Mouse (Mus musculus) forebrain, embryonic 11.5 days (tissue): ENCODE data around the gene Cngb1. TPM values are rescaled to one million over a fixed set of nuclear protein-coding genes. Genes with fewer than 3 reads are reported as not detected.
A peak's percentile ranks its signal among the peaks of the same experiment; 100 is the strongest.
"Not testable (repeated sequence)": the region's sequence is repeated elsewhere in the genome, so short reads cannot be mapped to it uniquely, and the experiment has no call there.

Source experiments
- ATAC-seq: fragments of 200-750 bp; cut with Nextera tagmentation; replicated peaks from 2 replicates; pipeline ENCODE4 v1.8.0; 2017; ENCODE audit warnings: moderate TSS enrichment; ENCODE audit not compliant: low FRiP score
- DNase-seq: peaks from one replicate; pipeline ENCODE4 v3.0.0-alpha.2; 2017; ENCODE audit warnings: low spot score
- H3K27ac ChIP-seq: fragments of 300-500 bp; sonication (generic); 2 replicates; pipeline ENCODE4 v1.5.1; 2014; ENCODE audit warnings: low read depth, low read length
- H3K27me3 ChIP-seq: fragments of 300-500 bp; sonication (generic); 2 replicates; pipeline ENCODE4 v1.6.1; 2014; ENCODE audit warnings: mild to moderate bottlenecking, low read length, mixed read lengths; ENCODE audit not compliant: control insufficient read depth, insufficient read depth
- H3K36me3 ChIP-seq: fragments of 300-500 bp; sonication (generic); 2 replicates; pipeline ENCODE4 v1.6.1; 2014; ENCODE audit warnings: mild to moderate bottlenecking, low read length, moderate library complexity, mixed read lengths; ENCODE audit not compliant: control insufficient read depth, insufficient read depth
- H3K4me1 ChIP-seq: fragments of 300-500 bp; sonication (generic); replicated peaks from 2 replicates; pipeline ENCODE4 v1.6.1; 2014; ENCODE audit warnings: low read length, mixed read lengths; ENCODE audit not compliant: control insufficient read depth, insufficient read depth
- H3K4me2 ChIP-seq: fragments of 300-500 bp; sonication (generic); 2 replicates; pipeline ENCODE4 v1.6.1; 2014; ENCODE audit warnings: low read depth, mild to moderate bottlenecking, low read length, moderate library complexity, mixed read lengths; ENCODE audit not compliant: severe bottlenecking
- H3K4me3 ChIP-seq: fragments of 300-500 bp; sonication (generic); 2 replicates; pipeline ENCODE4 v1.5.1; 2014; ENCODE audit warnings: low read depth, low read length
- H3K9ac ChIP-seq: fragments of 300-500 bp; sonication (generic); 2 replicates; pipeline ENCODE4 v1.6.1; 2014; ENCODE audit warnings: low read length
- H3K9me3 ChIP-seq: fragments of 300-500 bp; sonication (generic); 2 replicates; pipeline ENCODE4 v1.6.1; 2016; ENCODE audit warnings: low read length, mixed read lengths; ENCODE audit not compliant: control insufficient read depth
- WGBS: fragments of 180-500 bp; shearing (Covaris S2); extraction: QIAGEN DNeasy Blood & Tissue Kit; methylation state at CpG from one replicate; pipeline ENCODE4 v1.1.7; 2014; 5-methylcytosine and 5-hydroxymethylcytosine counted together
- polyA plus RNA-seq: library from polyadenylated mRNA; unstranded; fragments of >200 nt; fragmentation: Nextera tagmentation; extraction: Ambion mirVana; gene quantifications from 2 replicates; pipeline ENCODE4 v1.2.1, GENCODE M21; 2014

Cngb1 gene
- polyA plus RNA-seq, 1 experiment from 2014 or later = 0.17 TPM

GRCm38 (mm10) chr8:95245180-95245579 is 61.2 kb downstream of the Cngb1 start:
- Histone ChIP-seq H3K9me3 (no peaks in the 10 kb centered on the region), H3K4me1 (peaks cover 4% of the 10 kb centered on the region; the same call in 1 of the 2 replicates), H3K27me3 (no peaks in the 10 kb centered on the region), H3K4me3 (no peak overlapping the region), H3K4me2 (no peak overlapping the region), H3K36me3 (no peaks in the 10 kb centered on the region), H3K9ac (no peak overlapping the region), H3K27ac (peak overlapping the region; percentile 37; the same call in 1 of the 2 replicates)
- 0 out of 2 replicates have a peak, but pooled peaks have one; percentile 22 for ATAC-seq
- WGBS = 79% methylated on average over 5 of the region's 5 CpGs
- peak; percentile 69 for DNase-seq

- no peak overlapping the region for H3K4me2 ChIP-seq
- H3K4me3 ChIP-seq = no peak overlapping the region
- H3K27me3 ChIP-seq = no peaks in the 10 kb centered on the region
- ATAC-seq (peak; percentile 44; the same call in 1 of the 2 replicates), DNase-seq (no peak)
- H3K9me3 ChIP-seq = no peaks in the 10 kb centered on the region
- peaks cover 4% of the 10 kb centered on the region; the same call in 1 of the 2 replicates for H3K4me1 ChIP-seq
- H3K9ac ChIP-seq = peak overlapping the region; percentile 12; the same call in 1 of the 2 replicates
- H3K36me3 ChIP-seq = no peaks in the 10 kb centered on the region
- WGBS = 61% methylated on average over 4 of the region's 4 CpGs
- H3K27ac ChIP-seq = peak overlapping the region; percentile 82
Measured at GRCm38 (mm10) chr8:95243853-95244252, 62.5 kb downstream of the Cngb1 start.

DNA sequence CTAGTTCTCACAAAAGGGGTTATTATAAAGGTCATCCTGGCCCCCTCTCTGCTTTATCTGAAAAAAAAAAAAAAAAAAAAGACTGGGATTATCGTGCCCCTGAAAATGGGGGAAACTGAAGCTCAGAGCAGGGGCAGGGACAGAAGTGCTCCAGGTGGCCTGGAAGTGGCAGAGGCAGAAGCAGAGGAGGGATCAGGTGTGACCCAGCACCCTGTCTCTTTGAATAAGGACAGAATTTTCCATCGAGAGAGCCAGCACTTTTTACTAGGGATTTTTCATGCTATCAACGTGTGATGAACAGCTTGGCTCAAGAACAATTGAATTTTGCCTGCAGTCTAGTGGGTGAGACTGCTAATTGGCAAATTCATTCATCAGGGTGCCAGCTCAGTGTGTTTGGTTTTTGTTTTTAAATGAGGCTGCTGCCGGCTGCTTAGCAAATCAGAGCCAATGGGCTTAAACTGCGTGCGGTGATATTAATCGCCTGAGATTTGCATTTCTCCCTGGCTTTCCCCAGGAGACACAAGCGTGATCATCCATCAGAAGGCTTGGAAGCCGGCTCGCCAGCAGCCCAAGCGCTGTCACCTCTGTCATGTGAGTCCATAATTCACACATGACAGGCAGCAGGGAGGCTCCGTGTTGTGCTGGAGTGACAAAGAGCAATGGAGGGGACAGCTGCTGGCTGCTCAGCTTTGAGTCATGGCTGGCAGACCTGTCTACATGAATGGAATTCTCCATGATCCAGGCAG is 63.4 kb downstream of the Cngb1 start:
- Histone ChIP-seq H3K4me2 (peak overlapping the region; percentile 29; the same call in 1 of the 2 replicates), H3K4me1 (peaks cover 4% of the 10 kb centered on the region; the same call in 1 of the 2 replicates), H3K9ac (0 out of 2 replicates have a peak overlapping the region, but pooled peaks have one; percentile 13), H3K27ac (peak overlapping the region; percentile 82), H3K36me3 (no peaks in the 10 kb centered on the region), H3K27me3 (no peaks in the 10 kb centered on the region), H3K4me3 (no peak overlapping the region), H3K9me3 (no peaks in the 10 kb centered on the region)
- ATAC-seq (peak; percentile 84), DNase-seq (peak; percentile 75)
- 40% methylated on average over 12 of the region's 12 CpGs for WGBS

- ATAC-seq = no peak
- H3K4me1 ChIP-seq = peaks cover 4% of the 10 kb centered on the region; the same call in 1 of the 2 replicates
- no peak overlapping the region for H3K4me2 ChIP-seq
- peak overlapping the region; percentile 82 for H3K27ac ChIP-seq
- no peak for DNase-seq
- 89% methylated on average over 26 of the region's 26 CpGs for WGBS
- H3K36me3 ChIP-seq = no peaks in the 10 kb centered on the region
- H3K9me3 ChIP-seq = no peaks in the 10 kb centered on the region
- H3K4me3 ChIP-seq = no peak overlapping the region
- H3K27me3 ChIP-seq = no peaks in the 10 kb centered on the region
- H3K9ac ChIP-seq = no peak overlapping the region
Measured at GRCm38 (mm10) chr8:95242099-95242825, 64.1 kb downstream of the Cngb1 start.

GRCm38 (mm10) chr8:95235683-95236082 is 70.7 kb downstream of the Cngb1 start:
- peak; percentile 85 for DNase-seq
- Histone ChIP-seq H3K27ac (no peak overlapping the region), H3K9me3 (no peaks in the 10 kb centered on the region), H3K36me3 (no peaks in the 10 kb centered on the region), H3K4me1 (no peaks in the 10 kb centered on the region), H3K27me3 (no peaks in the 10 kb centered on the region), H3K9ac (no peak overlapping the region), H3K4me3 (no peak overlapping the region), H3K4me2 (no peak overlapping the region)
- 0 out of 2 replicates have a peak, but pooled peaks have one; percentile 39 for ATAC-seq
- WGBS = 7% methylated on average over 3 of the region's 3 CpGs

GRCm38 (mm10) chr8:95230086-95230485 is 76.3 kb downstream of the Cngb1 start:
- H3K9ac ChIP-seq, H3K27me3 ChIP-seq, H3K4me1 ChIP-seq, H3K9me3 ChIP-seq, H3K4me2 ChIP-seq, DNase-seq, H3K4me3 ChIP-seq, ATAC-seq, H3K27ac ChIP-seq, H3K36me3 ChIP-seq: not testable (repeated sequence)
- 96% methylated on average over 9 of the region's 9 CpGs for WGBS

GRCm38 (mm10) chr8:95227151-95227468 is 79.3 kb downstream of the Cngb1 start:
- Histone ChIP-seq H3K36me3 (no peaks in the 10 kb centered on the region), H3K4me3 (no peak overlapping the region), H3K9ac (no peak overlapping the region), H3K4me2 (no peak overlapping the region), H3K27me3 (no peaks in the 10 kb centered on the region), H3K27ac (no peak overlapping the region), H3K4me1 (no peaks in the 10 kb centered on the region), H3K9me3 (no peaks in the 10 kb centered on the region)
- WGBS = 51% methylated on average over 2 of the region's 2 CpGs
- DNase-seq (no peak), ATAC-seq (no peak)

- ATAC-seq (no peak), DNase-seq (no peak)
- Histone ChIP-seq H3K4me1 (no peaks in the 10 kb centered on the region), H3K4me3 (no peak overlapping the region), H3K36me3 (no peaks in the 10 kb centered on the region), H3K27ac (no peak overlapping the region), H3K27me3 (no peaks in the 10 kb centered on the region), H3K4me2 (no peak overlapping the region), H3K9me3 (no peaks in the 10 kb centered on the region), H3K9ac (no peak overlapping the region)
- WGBS = 61% methylated on average over 7 of the region's 7 CpGs
Measured at GRCm38 (mm10) chr8:95226251-95227150, 79.9 kb downstream of the Cngb1 start.
